Mouse (Mus musculus) gastrocnemius, adult 18-20 months (tissue): ENCODE data around the gene Caskin2. TPM values are rescaled to one million over a fixed set of nuclear protein-coding genes. Genes with fewer than 3 reads are reported as not detected.
"Not testable (repeated sequence)": the region's sequence is repeated elsewhere in the genome, so short reads cannot be mapped to it uniquely, and the experiment has no call there.

ENCODE experiments used
- DNase-seq: peaks from one replicate; pipeline ENCODE4 v3.0.0; 2021; ENCODE audit warnings: low spot score
- long read RNA-seq, 2 experiments: library from polyadenylated mRNA; stranded (forward); transcript quantifications; one replicate each; pipeline ENCODE4 v2.0.0; 2021
- total RNA-seq, 2 experiments: library from RNA; stranded (reverse); gene quantifications; 2 replicates each; pipeline ENCODE4 v1.2.3; 2021

Gene Caskin2
- total RNA-seq, result 10 to 100 TPM; 13.1 to 18.2 TPM
- long read RNA-seq, experiment 1, full-length matches to known transcripts, result 15 of 20 reads
- long read RNA-seq, experiment 1, partial matches to known transcripts, result 3 of 20 reads
- long read RNA-seq, experiment 1, other reads (novel, unspliced or antisense), result 2 of 20 reads
- long read RNA-seq, experiment 2, full-length matches to known transcripts, result 4 of 14 reads
- long read RNA-seq, experiment 2, partial matches to known transcripts, result 7 of 14 reads
- long read RNA-seq, experiment 2, other reads (novel, unspliced or antisense), result 3 of 14 reads

DNA sequence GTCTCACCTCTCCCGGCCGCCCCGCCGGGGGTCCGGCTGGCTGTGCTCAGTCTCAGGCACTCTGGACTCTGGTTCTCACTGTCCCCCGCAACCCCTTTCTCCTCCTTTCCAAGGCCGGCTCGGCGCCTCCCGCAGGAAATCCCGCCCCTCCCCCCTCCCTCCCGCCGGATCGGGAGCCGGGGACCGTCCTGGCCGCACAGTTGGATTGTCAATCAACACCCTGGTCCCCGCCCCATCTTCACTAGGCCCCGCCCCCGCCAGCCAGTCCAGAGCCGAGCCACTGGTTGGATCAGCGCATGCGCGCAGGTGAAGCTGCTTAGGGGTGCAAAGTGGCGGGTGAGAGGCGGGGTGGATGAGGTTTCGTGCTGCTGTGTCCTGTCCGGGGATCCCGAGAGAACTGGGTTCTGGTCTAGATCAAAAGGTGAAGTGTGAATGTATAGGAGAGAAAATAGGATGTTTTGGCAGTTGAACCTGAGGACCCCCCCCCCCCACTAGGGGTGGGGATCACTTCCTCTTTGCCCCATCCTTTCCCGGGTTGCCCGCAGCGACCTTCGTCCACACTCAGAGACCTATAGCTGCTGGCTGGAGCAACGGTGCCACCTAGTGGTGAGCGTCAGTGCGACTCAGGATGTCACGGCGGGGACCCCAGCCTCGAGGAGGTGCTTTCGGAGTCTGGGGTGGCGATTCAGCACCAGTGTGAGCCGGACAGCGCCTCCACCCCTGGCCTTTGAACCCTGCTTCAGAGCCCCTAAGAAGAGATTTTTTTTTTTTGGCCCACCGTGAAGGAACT, at the start of gene Caskin2:
Gene Caskin2, minus strand, starts transcription at position 133 of the 790 bp plus-strand sequence.
- peak; percentile 95 for DNase-seq

DNA sequence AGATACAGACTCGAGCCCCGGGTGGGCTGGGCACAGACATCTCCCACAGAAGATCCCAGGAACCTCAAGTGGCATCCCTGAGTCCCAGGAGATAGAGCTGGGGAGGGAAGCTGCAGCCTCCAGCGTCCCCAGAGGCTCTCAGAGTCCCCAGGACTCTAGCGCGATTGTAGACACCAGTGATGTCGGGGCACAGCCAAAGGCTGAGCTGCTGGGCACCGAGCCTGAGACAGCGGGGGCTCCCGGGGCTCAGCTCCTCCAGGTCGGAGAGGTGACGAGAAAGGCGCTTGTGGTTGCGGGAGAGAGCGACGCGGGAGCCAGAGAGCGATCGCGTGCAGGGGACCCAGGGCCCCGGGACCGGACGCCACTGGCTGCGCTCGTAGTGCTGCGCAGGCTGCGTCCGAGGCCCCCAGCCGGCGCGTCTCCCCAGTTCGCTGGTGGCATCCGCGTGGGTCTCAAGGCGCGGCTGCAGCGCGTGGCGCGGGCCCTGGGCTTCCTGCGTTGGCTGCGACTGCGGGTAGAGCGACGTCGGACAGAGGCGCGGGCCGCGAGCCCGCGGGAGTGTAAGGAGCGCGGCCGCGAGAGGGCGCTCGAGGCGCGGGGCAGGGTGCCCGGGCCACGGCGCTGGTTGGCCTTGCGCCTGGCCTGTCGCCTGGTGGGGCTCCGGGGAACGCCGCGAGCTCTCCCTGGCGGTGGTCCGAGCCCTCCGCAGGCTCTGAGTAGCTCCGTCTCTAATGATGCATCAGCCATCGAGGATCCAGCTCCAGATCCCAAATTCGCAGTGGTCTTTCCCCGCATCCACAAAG, 45.9 kb upstream of the Caskin2 start:
- DNase-seq, result peak; percentile 88

DNA sequence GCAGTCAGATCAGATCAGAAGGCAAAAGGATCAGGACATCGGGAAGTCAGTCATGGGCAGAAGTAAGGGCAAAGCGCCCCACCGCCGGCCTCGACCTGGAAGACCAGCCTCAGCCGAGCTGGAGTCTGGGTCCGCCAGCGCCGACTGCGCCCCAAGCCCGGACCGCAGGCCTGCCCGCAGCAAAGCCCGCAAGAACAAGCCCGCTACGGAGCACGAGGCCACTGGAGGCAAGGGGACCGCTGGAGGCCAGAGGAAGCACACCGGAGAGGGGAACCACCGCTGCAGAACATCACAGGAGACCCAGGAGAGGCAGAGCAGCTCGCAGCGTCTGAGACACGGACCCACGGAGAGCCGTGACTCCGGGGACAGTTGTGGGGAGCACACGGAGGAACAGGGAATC, 44.9 kb upstream of the Caskin2 start, which contains the start of gene Myo15b:
Gene Myo15b, plus strand, starts transcription at position 53 of the 400 bp plus-strand sequence.
- DNase-seq, result no peak

DNA sequence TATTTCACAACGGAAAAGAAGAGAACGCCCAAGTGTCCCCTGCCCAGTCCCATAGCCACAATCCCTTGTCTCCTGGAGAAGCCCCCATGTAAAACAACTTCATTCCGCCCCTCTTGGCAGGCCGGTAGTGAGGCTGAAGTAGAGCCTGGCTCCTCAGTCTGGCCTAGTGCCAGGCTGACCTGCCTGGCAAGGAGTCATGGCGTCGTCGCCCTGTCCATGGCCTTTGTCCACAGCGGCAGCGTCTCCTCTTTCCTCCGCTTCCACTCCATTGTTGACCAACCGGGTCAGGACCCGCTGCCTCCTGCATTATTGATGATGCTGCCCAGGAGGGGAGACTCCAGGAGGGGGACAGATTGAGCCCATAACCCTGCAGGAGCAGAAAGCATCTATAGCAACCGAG, 44.5 kb upstream of the Caskin2 start:
- no peak for DNase-seq

GRCm38 (mm10) chr11:115857146-115857545, 43.7 kb upstream of the Caskin2 start:
- DNase-seq, result not testable (repeated sequence)

GRCm38 (mm10) chr11:115854674-115855073, 41.2 kb upstream of the Caskin2 start:
- no peak for DNase-seq

DNA sequence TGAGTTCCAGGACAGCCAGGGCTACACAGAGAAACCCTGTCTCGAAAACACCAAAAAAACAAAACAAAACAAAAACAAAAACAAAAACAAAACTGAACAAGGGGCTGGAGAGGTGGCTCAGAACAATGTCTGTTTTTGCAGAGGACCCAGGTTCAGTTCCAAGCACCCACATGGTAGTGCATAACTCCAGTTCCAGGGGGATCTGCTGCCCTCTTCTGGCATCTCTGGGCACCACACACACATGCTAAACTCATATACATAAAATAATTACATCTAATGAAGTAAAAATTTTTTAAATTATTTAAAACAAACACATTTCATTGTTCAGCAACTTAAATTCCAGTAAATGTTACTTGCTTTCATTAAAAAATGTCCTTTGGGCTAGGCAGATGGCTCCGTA, 32.4 kb upstream of the Caskin2 start:
- DNase-seq, result no peak

DNA sequence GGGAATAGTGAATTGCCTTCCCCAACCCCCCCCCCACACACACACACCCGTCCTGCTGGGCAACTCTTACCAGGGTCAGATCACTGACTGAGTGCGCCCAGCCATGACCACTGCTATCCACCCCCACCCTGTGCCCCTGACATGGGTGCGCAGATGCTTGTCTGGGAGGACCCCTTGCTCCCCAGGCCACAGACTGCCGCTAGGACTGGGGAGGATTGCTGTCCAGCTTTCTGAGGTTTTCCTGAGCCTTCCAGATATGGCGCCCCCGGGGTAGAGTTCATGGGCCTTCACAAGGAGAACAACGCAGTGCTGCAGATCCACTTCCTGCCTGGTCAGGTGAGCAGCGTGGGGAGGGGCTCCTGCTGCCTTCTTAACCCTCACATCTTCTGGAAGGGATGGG, 30.8 kb upstream of the Caskin2 start:
- DNase-seq, result no peak

- no peak for DNase-seq
Observed at GRCm38 (mm10) chr11:115843891-115844239, 30.4 kb upstream of the Caskin2 start.

DNA sequence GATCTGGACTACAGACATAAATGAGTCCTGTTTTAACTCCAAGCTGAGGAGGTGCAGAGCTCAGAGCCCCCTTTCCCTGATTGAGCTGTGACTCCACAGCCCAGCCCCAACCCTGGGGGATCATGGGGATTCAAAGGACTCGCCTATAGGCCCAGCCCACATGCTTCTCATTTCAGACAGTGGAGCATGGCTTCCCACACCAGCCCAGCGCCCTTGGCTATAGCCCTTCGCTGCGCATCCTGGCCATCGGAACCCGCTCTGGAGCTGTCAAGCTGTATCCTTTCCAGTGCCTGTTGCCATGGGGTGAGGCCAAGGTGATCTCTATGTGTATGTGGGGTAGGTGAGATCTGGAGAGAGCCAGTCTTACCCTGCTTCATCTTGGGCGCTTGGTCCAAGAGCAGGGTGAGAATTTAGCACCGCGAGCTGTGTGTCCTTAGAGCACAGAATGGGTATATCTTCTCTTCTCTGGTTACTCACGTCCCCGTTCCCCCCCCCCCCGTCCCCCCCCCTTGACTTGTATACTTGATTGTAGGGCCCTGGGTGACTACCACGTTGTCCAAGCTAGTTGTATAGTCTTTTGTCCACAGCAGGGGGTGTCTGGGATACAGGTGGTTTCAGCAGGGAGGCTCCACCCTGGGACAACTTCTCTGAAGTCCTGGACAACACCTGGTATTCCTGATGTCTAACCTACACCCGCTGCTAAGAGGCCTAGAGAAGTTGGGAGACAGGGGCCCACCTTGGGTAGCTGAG, 29.9 kb upstream of the Caskin2 start:
- no peak for DNase-seq

DNA sequence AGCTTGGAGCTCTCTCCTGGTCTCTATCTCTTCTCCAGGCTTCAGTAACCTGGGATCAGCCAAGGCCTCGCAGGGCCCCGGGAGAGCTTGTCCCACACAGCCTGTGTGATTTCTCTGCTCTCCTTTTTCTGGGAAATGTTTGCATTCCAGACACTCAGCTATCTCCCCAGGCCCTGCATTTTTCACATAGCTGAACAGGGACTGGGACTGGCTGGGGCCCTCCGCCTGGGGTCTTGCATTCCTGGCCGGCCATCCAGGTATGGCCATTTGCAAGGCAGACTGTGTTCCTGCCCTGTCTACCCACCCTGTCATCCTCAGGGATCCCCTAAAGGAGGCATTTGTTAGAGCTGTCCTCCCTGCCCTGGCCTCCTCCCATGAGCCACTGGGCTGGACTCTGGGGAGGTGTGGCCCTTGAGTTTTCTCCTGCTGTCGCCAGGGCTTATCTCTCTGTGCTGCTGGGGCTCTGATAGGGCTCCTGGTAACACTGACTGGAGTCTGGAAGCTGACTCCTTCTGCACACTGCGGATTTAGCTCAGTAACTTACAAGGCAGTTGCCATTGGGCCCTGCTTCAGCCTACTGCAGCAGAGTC, 28.6 kb upstream of the Caskin2 start:
- no peak for DNase-seq

DNA sequence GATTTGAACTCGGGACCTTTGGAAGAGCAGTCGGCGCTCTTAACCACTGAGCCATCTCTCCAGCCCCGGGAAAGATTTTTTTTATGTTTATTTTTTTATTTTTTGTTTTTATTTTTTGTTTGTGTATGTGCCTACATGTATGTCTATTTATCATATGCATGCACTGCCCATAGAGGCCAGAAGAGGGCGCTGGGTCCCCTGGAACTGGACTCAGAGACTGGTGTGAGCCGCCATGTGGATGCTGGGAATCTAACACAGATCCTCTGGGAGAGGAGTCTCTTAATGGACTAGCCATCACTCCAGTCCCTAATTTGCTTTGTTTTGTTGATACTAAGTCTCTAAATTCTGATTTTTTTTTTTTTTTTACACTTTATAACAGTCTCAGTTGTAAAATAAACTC, 27.6 kb upstream of the Caskin2 start:
- DNase-seq, result no peak

DNA sequence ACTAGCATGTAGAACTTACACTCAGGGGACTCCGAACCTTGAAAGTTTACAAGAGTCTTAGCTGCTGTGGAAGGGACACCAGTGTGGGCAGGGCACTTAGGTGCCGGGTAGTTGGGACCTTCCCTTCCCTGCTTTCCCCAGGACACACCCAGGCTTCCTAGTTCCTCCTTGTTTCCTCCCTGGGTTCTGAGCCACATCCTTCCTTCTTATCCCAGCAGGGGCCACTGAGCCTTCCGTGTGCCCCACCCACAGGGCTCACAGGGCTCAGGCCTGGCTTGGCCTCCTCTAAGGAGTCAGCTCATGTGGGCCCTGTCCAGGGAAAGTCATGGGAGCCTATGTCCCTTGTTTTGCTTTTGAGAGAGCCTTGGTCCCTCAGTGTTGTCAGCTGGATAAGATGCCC, 26.3 kb upstream of the Caskin2 start:
- no peak for DNase-seq

DNA sequence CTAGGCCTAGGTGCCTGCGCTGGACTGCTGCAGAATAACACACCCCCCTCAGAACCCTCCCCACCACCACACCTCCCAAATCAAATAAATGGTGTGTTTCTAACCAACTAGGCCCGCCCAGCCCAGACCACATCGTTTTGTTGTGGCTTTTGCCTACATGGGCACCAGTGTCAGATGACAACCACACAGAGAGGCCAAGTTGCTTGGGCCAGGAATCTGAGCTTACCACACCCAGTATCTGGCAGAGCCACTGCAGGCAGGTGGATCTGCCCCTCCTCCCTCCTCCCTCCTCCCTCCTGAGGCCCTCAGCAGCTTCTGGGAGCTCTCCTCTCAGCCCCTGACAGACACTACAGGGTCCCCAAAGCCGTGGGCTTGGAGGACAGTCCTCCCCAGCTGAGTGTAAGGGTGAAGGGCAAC, 25.5 kb upstream of the Caskin2 start:
- peak; percentile 71 for DNase-seq

GRCm38 (mm10) chr11:115837606-115838345, 24.3 kb upstream of the Caskin2 start:
- DNase-seq, result no peak

- no peak for DNase-seq
Observed at GRCm38 (mm10) chr11:115836656-115837395, 23.4 kb upstream of the Caskin2 start.

GRCm38 (mm10) chr11:115834033-115834432, 20.6 kb upstream of the Caskin2 start:
- DNase-seq, result no peak

DNA sequence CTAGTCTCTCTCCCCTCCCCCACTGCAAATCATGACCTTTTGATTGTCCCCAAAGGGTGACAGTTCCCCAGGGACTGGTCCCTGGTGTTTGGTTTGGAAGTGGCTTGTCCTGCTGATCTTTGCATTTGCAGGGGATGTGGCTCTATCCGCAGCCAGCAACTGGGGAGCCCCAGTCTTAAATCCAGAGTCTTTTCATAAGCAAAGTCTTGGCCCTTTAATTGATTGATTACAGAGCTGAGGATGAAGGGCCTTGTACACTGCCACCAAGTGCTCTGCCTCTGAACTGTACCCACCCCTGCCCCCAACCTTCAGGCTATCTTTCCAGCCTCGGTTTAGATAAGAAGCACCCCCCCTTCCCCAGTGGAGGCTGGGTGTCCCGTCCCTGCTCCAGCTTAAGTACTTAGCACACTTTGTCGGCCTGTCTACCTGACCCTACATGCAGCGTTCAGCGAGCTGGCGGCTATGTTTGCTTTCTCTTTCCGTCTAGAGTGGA, 19.6 kb upstream of the Caskin2 start:
- no peak for DNase-seq

GRCm38 (mm10) chr11:115832523-115832922, 19.1 kb upstream of the Caskin2 start:
- peak; percentile 59 for DNase-seq
